Mouse (Mus musculus) limb, embryonic 11.5 days (tissue): ENCODE measurements at regions not wholly inside any gene's neighbourhood (a gene's known extent, or its start where the extent isn't known, plus 50 kb on each side); places are given as distances from the start of the nearest gene placed in this dataset.
A peak's percentile ranks its signal among the peaks of the same experiment; 100 is the strongest.

Experiments
- ATAC-seq: fragments of 200-750 bp; cut with Nextera tagmentation; 2 replicates; pipeline ENCODE4 v1.8.0; 2017; ENCODE audit warnings: low read depth; ENCODE audit not compliant: insufficient number of reproducible peaks, low FRiP score, low TSS enrichment
- DNase-seq: peaks from one replicate; pipeline ENCODE4 v3.0.0-alpha.2; 2015; ENCODE audit warnings: low spot score
- H3K27ac ChIP-seq: fragments of 300-500 bp; sonication (generic); replicated peaks from 2 replicates; pipeline ENCODE4 v1.5.1; 2014; ENCODE audit warnings: low read depth, mild to moderate bottlenecking, low read length
- H3K27me3 ChIP-seq: fragments of 300-500 bp; sonication (generic); 2 replicates; pipeline ENCODE4 v1.6.1; 2014; ENCODE audit warnings: mild to moderate bottlenecking, low read length, mixed read lengths; ENCODE audit not compliant: control insufficient read depth, insufficient read depth
- H3K36me3 ChIP-seq: fragments of 300-500 bp; sonication (generic); 2 replicates; pipeline ENCODE4 v1.6.1; 2014; ENCODE audit warnings: mild to moderate bottlenecking, low read length, moderate library complexity, mixed read lengths; ENCODE audit not compliant: control insufficient read depth, insufficient read depth
- H3K4me1 ChIP-seq: fragments of 300-500 bp; sonication (generic); 2 replicates; pipeline ENCODE4 v1.6.1; 2014; ENCODE audit warnings: low read length, mixed read lengths; ENCODE audit not compliant: control insufficient read depth, insufficient read depth
- H3K4me2 ChIP-seq: fragments of 300-500 bp; sonication (generic); 2 replicates; pipeline ENCODE4 v1.6.1; 2014; ENCODE audit warnings: low read depth, mild to moderate bottlenecking, moderate library complexity; ENCODE audit not compliant: severe bottlenecking
- H3K4me3 ChIP-seq: fragments of 300-500 bp; sonication (generic); 2 replicates; pipeline ENCODE4 v1.5.1; 2014; ENCODE audit warnings: low read depth, low read length
- H3K9ac ChIP-seq: fragments of 300-500 bp; sonication (generic); 2 replicates; pipeline ENCODE4 v1.6.1; 2014; ENCODE audit warnings: mild to moderate bottlenecking, low read length
- H3K9me3 ChIP-seq: fragments of 300-500 bp; sonication (generic); 2 replicates; pipeline ENCODE4 v1.6.1; 2016; ENCODE audit warnings: low read length; ENCODE audit not compliant: control insufficient read depth
- WGBS: fragments of 180-500 bp; shearing (Covaris S2); extraction: QIAGEN DNeasy Blood & Tissue Kit; methylation state at CpG from one replicate; pipeline ENCODE4 v1.1.7; 2014; 5-methylcytosine and 5-hydroxymethylcytosine counted together

- Histone ChIP-seq H3K27ac (no peak overlapping the region), H3K4me3 (no peak overlapping the region), H3K4me2 (no peak overlapping the region), H3K27me3 (no peaks in the 10 kb centered on the region), H3K36me3 (no peaks in the 10 kb centered on the region), H3K9me3 (no peaks in the 10 kb centered on the region), H3K9ac (no peak overlapping the region), H3K4me1 (no peaks in the 10 kb centered on the region)
- no peak for DNase-seq
- WGBS: 52% methylated on average over 3 of the region's 3 CpGs
- no peak for ATAC-seq
Observed at GRCm38 (mm10) chr10:91923626-91924025, 742.5 kb upstream of the Tmpo start.

GRCm38 (mm10) chr10:91889864-91890263 is 708.7 kb upstream of the Tmpo start:
- H3K4me2 ChIP-seq: no peak overlapping the region
- H3K27ac ChIP-seq: no peak overlapping the region
- no peak for DNase-seq
- no peak overlapping the region for H3K9ac ChIP-seq
- WGBS: 90% methylated on average over 6 of the region's 6 CpGs
- no peaks in the 10 kb centered on the region for H3K9me3 ChIP-seq
- H3K27me3 ChIP-seq: no peaks in the 10 kb centered on the region
- no peaks in the 10 kb centered on the region for H3K4me1 ChIP-seq
- ATAC-seq: no peak
- no peak overlapping the region for H3K4me3 ChIP-seq
- no peaks in the 10 kb centered on the region for H3K36me3 ChIP-seq

GRCm38 (mm10) chr10:91888537-91888936 is 707.4 kb upstream of the Tmpo start:
- no peaks in the 10 kb centered on the region for H3K27me3 ChIP-seq
- H3K9me3 ChIP-seq: no peaks in the 10 kb centered on the region
- no peak overlapping the region for H3K27ac ChIP-seq
- H3K4me3 ChIP-seq: no peak overlapping the region
- ATAC-seq: no peak
- H3K9ac ChIP-seq: no peak overlapping the region
- WGBS: 92% methylated on average over 4 of the region's 4 CpGs
- no peak for DNase-seq
- no peak overlapping the region for H3K4me2 ChIP-seq
- no peaks in the 10 kb centered on the region for H3K36me3 ChIP-seq
- H3K4me1 ChIP-seq: no peaks in the 10 kb centered on the region

GRCm38 (mm10) chr10:91883155-91883554 is 702.0 kb upstream of the Tmpo start:
- no peaks in the 10 kb centered on the region for H3K9me3 ChIP-seq
- peak; percentile 65 for DNase-seq
- no peak overlapping the region for H3K4me2 ChIP-seq
- H3K27me3 ChIP-seq: no peaks in the 10 kb centered on the region
- WGBS: 58% methylated on average over 5 of the region's 5 CpGs
- H3K4me1 ChIP-seq: no peaks in the 10 kb centered on the region
- H3K9ac ChIP-seq: no peak overlapping the region
- no peak overlapping the region for H3K27ac ChIP-seq
- ATAC-seq: no peak
- no peak overlapping the region for H3K4me3 ChIP-seq
- H3K36me3 ChIP-seq: no peaks in the 10 kb centered on the region

GRCm38 (mm10) chr10:91882481-91882880 is 701.4 kb upstream of the Tmpo start:
- H3K4me3 ChIP-seq: no peak overlapping the region
- no peaks in the 10 kb centered on the region for H3K4me1 ChIP-seq
- no peaks in the 10 kb centered on the region for H3K36me3 ChIP-seq
- H3K27me3 ChIP-seq: no peaks in the 10 kb centered on the region
- ATAC-seq: no peak
- no peak overlapping the region for H3K27ac ChIP-seq
- H3K9me3 ChIP-seq: no peaks in the 10 kb centered on the region
- no peak for DNase-seq
- H3K4me2 ChIP-seq: no peak overlapping the region
- 89% methylated on average over 4 of the region's 4 CpGs for WGBS
- no peak overlapping the region for H3K9ac ChIP-seq

GRCm38 (mm10) chr10:91881521-91882228 is 700.6 kb upstream of the Tmpo start:
- Histone ChIP-seq H3K4me2 (no peak overlapping the region), H3K27me3 (no peaks in the 10 kb centered on the region), H3K9me3 (no peaks in the 10 kb centered on the region), H3K27ac (no peak overlapping the region), H3K36me3 (no peaks in the 10 kb centered on the region), H3K9ac (no peak overlapping the region), H3K4me1 (no peaks in the 10 kb centered on the region), H3K4me3 (no peak overlapping the region)
- 56% methylated on average over 9 of the region's 9 CpGs for WGBS
- no peak for ATAC-seq
- DNase-seq: no peak

- Histone ChIP-seq H3K36me3 (no peaks in the 10 kb centered on the region), H3K27ac (no peak overlapping the region), H3K4me1 (no peaks in the 10 kb centered on the region), H3K27me3 (no peaks in the 10 kb centered on the region), H3K9me3 (no peaks in the 10 kb centered on the region), H3K9ac (no peak overlapping the region), H3K4me2 (no peak overlapping the region), H3K4me3 (no peak overlapping the region)
- DNase-seq (no peak), ATAC-seq (no peak)
- WGBS: 89% methylated on average over 3 of the region's 3 CpGs
Observed at GRCm38 (mm10) chr10:91875450-91875849, 694.3 kb upstream of the Tmpo start.

- Histone ChIP-seq H3K4me1 (no peaks in the 10 kb centered on the region), H3K9me3 (no peaks in the 10 kb centered on the region), H3K9ac (no peak overlapping the region), H3K27me3 (no peaks in the 10 kb centered on the region), H3K4me2 (no peak overlapping the region), H3K4me3 (no peak overlapping the region), H3K36me3 (no peaks in the 10 kb centered on the region), H3K27ac (no peak overlapping the region)
- DNase-seq: no peak
- no peak for ATAC-seq
- 86% methylated on average over 4 of the region's 4 CpGs for WGBS
Observed at GRCm38 (mm10) chr10:91871244-91871643, 690.1 kb upstream of the Tmpo start.
